In the genomic region with DNA sequence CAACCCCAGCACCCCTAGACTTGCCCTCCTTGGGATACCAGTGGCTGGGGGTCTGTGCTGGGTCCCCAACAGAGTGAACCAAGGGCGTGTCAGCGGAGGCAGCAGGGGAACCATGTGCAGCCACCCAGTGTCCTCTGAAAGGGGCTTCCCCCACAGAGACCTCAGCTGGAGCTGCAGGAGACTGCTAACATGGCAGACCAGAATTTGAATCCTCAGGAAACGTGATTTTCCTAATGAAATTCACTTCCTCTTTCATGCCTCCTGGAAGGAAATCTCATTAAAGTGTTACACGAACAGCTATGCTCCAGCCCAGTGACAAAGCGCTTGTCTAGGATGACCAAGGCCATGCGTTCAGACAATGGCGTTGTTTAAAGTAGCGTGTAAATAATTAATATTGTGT, we compare ENCODE assay signal across 27 mouse cellular contexts. TPM values are rescaled to one million over a fixed set of nuclear protein-coding genes. Genes with fewer than 3 reads are reported as not detected.
DNase-seq lines count a peak whose midpoint lies in the region; ATAC-seq and TF ChIP-seq lines count a peak whose summit lies in the region.
"Had no signal": no experiment of that assay in that cellular context is flagged by ENCODE, and none has a peak within 500 bp of the region (broad histone marks: within the 10 kb centered on the region; RNA-seq: fewer than 3 reads in every experiment).

No protein-coding gene starts in this region.

- no peaks in the 10 kb centered on the region for H3K9me3 ChIP-seq in lung, embryonic 15.5 days
- H3K9me3 ChIP-seq in CH12.LX (replicated peaks; ENCODE audit: low read length) (no peaks in the 10 kb centered on the region), MEL (replicated peaks; ENCODE audit: insufficient read depth, low read length) (no peaks in the 10 kb centered on the region)
- no peaks in the 10 kb centered on the region for H3K9me3 ChIP-seq in liver, embryonic 16.5 days (replicated peaks; ENCODE audit: control insufficient read depth, low read length)
- H3K9me3 ChIP-seq: embryonic facial prominence, embryonic 10.5 days; forebrain, embryonic 13.5 days; heart, embryonic 15.5 days; hindbrain, embryonic 13.5 days had no signal

- no peak for DNase-seq in lung, postnatal 36 days
- DNase-seq in CH12.LX (ENCODE audit: extremely low read depth) (peak; percentile 84), MEL (ENCODE audit: low read depth, low spot score) (no peak)
- DNase-seq in gastrocnemius, adult 2 months, result no peak
- DNase-seq in B cell, adult 2 months, result no peak
- DNase-seq: adrenal gland, postnatal 14 days; cerebellum, adult 18-20 months; cerebellum, adult 9-11 months; forebrain, postnatal 0 days; gastrocnemius, postnatal 10 days; heart, adult 2 months; heart, postnatal 14 days had no signal

- H3K9ac ChIP-seq in lung, embryonic 15.5 days, result no peak overlapping the region
- H3K9ac ChIP-seq in CH12.LX (ENCODE audit: insufficient read depth, low read depth) (peak overlapping the region; percentile 37; the same call in 1 of the 2 replicates), MEL (ENCODE audit: control insufficient read depth, low read depth, low read length, poor library complexity, severe bottlenecking) (no peak overlapping the region)
- H3K9ac ChIP-seq in liver, embryonic 16.5 days (ENCODE audit: low read depth, low read length), result no peak overlapping the region
- H3K9ac ChIP-seq: forebrain, embryonic 13.5 days; forebrain, postnatal 0 days; heart, embryonic 15.5 days; hindbrain, embryonic 13.5 days had no signal

- peak overlapping the region; percentile 67 for H3K27ac ChIP-seq in lung, embryonic 15.5 days
- peak overlapping the region; percentile 91 for H3K27ac ChIP-seq in CH12.LX (ENCODE audit: insufficient read depth, low read depth)
- peak overlapping the region; percentile 75 for H3K27ac ChIP-seq in MEL (ENCODE audit: control insufficient read depth, low read depth, low read length)
- H3K27ac ChIP-seq in liver, embryonic 16.5 days (ENCODE audit: low read length), result peak overlapping the region; percentile 56
- no peak overlapping the region for H3K27ac ChIP-seq in gastrocnemius, adult 2 months
- H3K27ac ChIP-seq: embryonic facial prominence, embryonic 10.5 days; forebrain, embryonic 13.5 days; heart, adult 2 months; heart, embryonic 15.5 days; hindbrain, embryonic 13.5 days had no signal

- TF ChIP-seq EP300 in CH12.LX (IDR thresholded peaks at IDR 0.05; ENCODE audit: low read length), result peak; percentile 89
- TF ChIP-seq EP300 in MEL (IDR thresholded peaks at IDR 0.05; ENCODE audit: low read depth in 1 of 2, low read length in 2 of 2), result no peak

- TF ChIP-seq RAD21 in CH12.LX (IDR thresholded peaks at IDR 0.05; ENCODE audit: low read depth, low read length) (no peak), MEL (IDR thresholded peaks at IDR 0.05; ENCODE audit: low read depth, low read length) (no peak)

- intact Hi-C loops in gastrocnemius, adult 2 months (cut with DNase I), result no loop called here

- peaks cover 27% of the 10 kb centered on the region for H3K36me3 ChIP-seq in lung, embryonic 15.5 days
- H3K36me3 ChIP-seq in CH12.LX (replicated peaks in 1 of 2; ENCODE audit: control insufficient read depth in 1 of 2, insufficient read depth in 1 of 2, low read length in 1 of 2) (peaks cover 14 to 23% of the 10 kb centered on the region in 2 experiments), MEL (ENCODE audit: control insufficient read depth in 1 of 2, insufficient read depth in 2 of 2, low read length in 2 of 2) (peaks cover 6 to 50% of the 10 kb centered on the region in 2 experiments)
- peaks cover 14% of the 10 kb centered on the region for H3K36me3 ChIP-seq in liver, embryonic 16.5 days (ENCODE audit: control insufficient read depth, insufficient read depth)

- H3K4me3 ChIP-seq in lung, embryonic 15.5 days, result no peak overlapping the region
- H3K4me3 ChIP-seq in CH12.LX (replicated peaks in 1 of 3; ENCODE audit: low read depth in 2 of 3, low read length in 2 of 3, poor library complexity in 1 of 3) (no peak overlapping the region), MEL (ENCODE audit: control insufficient read depth in 1 of 2, insufficient read depth in 1 of 2, low read depth in 2 of 2, low read length in 2 of 2) (no peak overlapping the region)
- no peak overlapping the region for H3K4me3 ChIP-seq in liver, embryonic 16.5 days (ENCODE audit: low read depth, low read length)
- no peak overlapping the region for H3K4me3 ChIP-seq in gastrocnemius, adult 2 months
- H3K4me3 ChIP-seq: embryonic facial prominence, embryonic 10.5 days; forebrain, embryonic 13.5 days; heart, adult 2 months; heart, embryonic 15.5 days; hindbrain, embryonic 13.5 days had no signal

- H3K79me2 ChIP-seq in CH12.LX (replicated peaks; ENCODE audit: control insufficient read depth, extremely low read depth, insufficient read depth, poor library complexity, severe bottlenecking), result no peaks in the 10 kb centered on the region
- no peaks in the 10 kb centered on the region for H3K79me2 ChIP-seq in MEL (ENCODE audit: control insufficient read depth, insufficient read depth, low read length, poor library complexity)

- H3K4me2 ChIP-seq in lung, embryonic 15.5 days, result no peak overlapping the region
- peak overlapping the region; percentile 84 for H3K4me2 ChIP-seq in CH12.LX (ENCODE audit: insufficient read depth, low read depth, poor library complexity, severe bottlenecking)
- no peak overlapping the region for H3K4me2 ChIP-seq in liver, embryonic 16.5 days (ENCODE audit: low read depth, low read length)
- H3K4me2 ChIP-seq: forebrain, embryonic 13.5 days; heart, embryonic 11.5 days; heart, embryonic 15.5 days; hindbrain, embryonic 13.5 days had no signal

- no peak for ATAC-seq in lung, embryonic 15.5 days (ENCODE audit: borderline replicate concordance, extremely low read depth, low FRiP score, low TSS enrichment)
- ATAC-seq in liver, embryonic 16.5 days (ENCODE audit: low read depth), result no peak
- ATAC-seq in frontal cortex, adult (ENCODE audit: low TSS enrichment), result no peak
- ATAC-seq: activated CD4-positive, CD25-positive, alpha-beta regulatory T cell, adult 4 months; CD4-positive, CD25-positive, alpha-beta regulatory T cell, adult 4 months; forebrain, embryonic 13.5 days; forebrain, postnatal 0 days; Patski had no signal

- dilution Hi-C loops in CH12.LX (cut with MboI; ENCODE audit: extremely low pct_ligation_motif_present, extremely low pct_unique_long_range_greater_than_20kb, low sequenced_read_pairs), result no loop called here

- H3K4me1 ChIP-seq in lung, embryonic 15.5 days, result 0 out of 2 replicates have a peak, but pooled peaks cover 4% of the 10 kb centered on the region
- H3K4me1 ChIP-seq in CH12.LX (ENCODE audit: control insufficient read depth in 1 of 2, insufficient read depth in 2 of 2), result peaks cover 32 to 76% of the 10 kb centered on the region in 2 experiments
- H3K4me1 ChIP-seq in MEL (ENCODE audit: control insufficient read depth in 1 of 2, insufficient read depth in 2 of 2, low read length in 2 of 2), result peaks cover 29 to 49% of the 10 kb centered on the region in 2 experiments
- peaks cover 4% of the 10 kb centered on the region; the same call in 1 of the 2 replicates for H3K4me1 ChIP-seq in liver, embryonic 16.5 days (ENCODE audit: control insufficient read depth, low read depth, low read length)
- H3K4me1 ChIP-seq: forebrain, embryonic 13.5 days; heart, embryonic 15.5 days; hindbrain, embryonic 13.5 days had no signal

- TF ChIP-seq POLR2A in CH12.LX (IDR thresholded peaks at IDR 0.05; ENCODE audit: low read depth, low read length) (no peak), MEL (IDR thresholded peaks at IDR 0.05; ENCODE audit: control insufficient read depth in 1 of 2, insufficient read depth in 1 of 2, low read depth in 1 of 2, low read length in 2 of 2, poor library complexity in 1 of 2) (no peak)

- H3K27me3 ChIP-seq in lung, embryonic 15.5 days, result no peaks in the 10 kb centered on the region
- H3K27me3 ChIP-seq in CH12.LX (replicated peaks), result no peaks in the 10 kb centered on the region
- H3K27me3 ChIP-seq in MEL (ENCODE audit: control insufficient read depth in 1 of 2, insufficient read depth in 2 of 2, low read length in 2 of 2), result no peaks in the 10 kb centered on the region
- H3K27me3 ChIP-seq in liver, embryonic 16.5 days (ENCODE audit: control insufficient read depth, insufficient read depth, low read depth, low read length), result no peaks in the 10 kb centered on the region; the same call in 1 of the 2 replicates
- H3K27me3 ChIP-seq: forebrain, embryonic 13.5 days; heart, embryonic 15.5 days; hindbrain, embryonic 13.5 days; Patski had no signal

- in situ Hi-C loops in CH12.LX (cut with MboI; ENCODE audit: low pct_ligation_motif_present, low pct_unique_long_range_greater_than_20kb, low sequenced_read_pairs), result loop anchor here (5.0 kb wide), 1 partner anchor 145 kb away; no protein-coding TSS in a partner anchor

- WGBS in lung, embryonic 15.5 days, result 57% methylated on average over 8 of the region's 8 CpGs
- WGBS in liver, embryonic 16.5 days (ENCODE audit: insufficient replicate concordance), result 73% methylated on average over 8 of the region's 8 CpGs

- TF ChIP-seq CTCF in CH12.LX (conservative IDR thresholded peaks at IDR 0.05 in 1 of 2, IDR thresholded peaks at IDR 0.05 in 1 of 2; ENCODE audit: low read depth in 2 of 2, low read length in 2 of 2) (no peak), MEL (IDR thresholded peaks at IDR 0.05 in 2 of 3, conservative IDR thresholded peaks at IDR 0.05 in 1 of 3; ENCODE audit: control insufficient read depth in 1 of 3, insufficient read depth in 1 of 3, low read depth in 2 of 3, low read length in 3 of 3, poor library complexity in 1 of 3, severe bottlenecking in 1 of 3) (no peak)
- no peak for TF ChIP-seq CTCF in gastrocnemius, adult 2 months (IDR thresholded peaks at IDR 0.05)

RNA-seq across cellular contexts. Expression of a gene that starts 10.7 kb away (rescaled TPM):
- 9.3 and 11.4 TPM in 2 replicates for polyA plus RNA-seq in lung, embryonic 15.5 days (2015; fragmentation: Nextera tagmentation; extraction: Ambion mirVana)
- total RNA-seq in CH12.LX (2012; rRNA removed) (38.7 and 50.4 TPM in 2 replicates), CH12.LX (2014; rRNA removed) (33.0 and 44.7 TPM in 2 replicates), MEL (2012; rRNA removed) (1.5 and 2.4 TPM in 2 replicates)
- polyA plus RNA-seq in CH12.LX (2012; ENCODE audit: insufficient read length, low read depth) (42.5 and 48.1 TPM in 2 replicates), MEL (2012; ENCODE audit: insufficient read depth in 1 of 2, insufficient read length in 2 of 2, low read depth in 1 of 2, low replicate concordance in 2 of 2, missing spikeins in 1 of 2) (1 to 10 TPM in 1 of 2 experiments, not detected in 1; 2.4 TPM)
- polyA plus RNA-seq in liver, embryonic 16.5 days (2015; fragmentation: Nextera tagmentation; extraction: Ambion mirVana), result 1.5 and 2.4 TPM in 2 replicates
- total RNA-seq in gastrocnemius, adult 2 months (2021), result under 1 TPM in 1 of 2 experiments, not detected in 1; 0.38 TPM
- total RNA-seq: heart, postnatal 14 days; hematopoietic stem cell, adult 5-6 weeks had no signal
- polyA plus RNA-seq: activated CD4-positive, CD25-positive, alpha-beta regulatory T cell, adult 4 months; CD4-positive, CD25-positive, alpha-beta regulatory T cell, adult 4 months had no signal

RNA-seq across cellular contexts. Expression of a gene that starts 24.1 kb away (rescaled TPM):
- polyA plus RNA-seq in lung, embryonic 15.5 days (2015; fragmentation: Nextera tagmentation; extraction: Ambion mirVana), result 28.5 and 29.4 TPM in 2 replicates
- total RNA-seq in CH12.LX (2012; rRNA removed) (17.4 and 17.9 TPM in 2 replicates), CH12.LX (2014; rRNA removed) (24.9 and 27.1 TPM in 2 replicates), MEL (2012; rRNA removed) (33.4 and 41.9 TPM in 2 replicates)
- polyA plus RNA-seq in CH12.LX (2012; ENCODE audit: insufficient read length, low read depth) (16.0 and 20.0 TPM in 2 replicates), MEL (2012; ENCODE audit: insufficient read depth in 1 of 2, insufficient read length in 2 of 2, low read depth in 1 of 2, low replicate concordance in 2 of 2, missing spikeins in 1 of 2) (10 to 100 TPM in 1 of 2 experiments, not detected in 1; 24.2 TPM)
- polyA plus RNA-seq in liver, embryonic 16.5 days (2015; fragmentation: Nextera tagmentation; extraction: Ambion mirVana), result 12.7 and 13.5 TPM in 2 replicates
- total RNA-seq in gastrocnemius, adult 2 months (2021), result under 1 TPM; 0.05 to 0.08 TPM

RNA-seq across cellular contexts. Expression of a gene that starts 24.2 kb away (rescaled TPM):
- 13.1 and 14.7 TPM in 2 replicates for polyA plus RNA-seq in lung, embryonic 15.5 days (2015; fragmentation: Nextera tagmentation; extraction: Ambion mirVana)
- total RNA-seq in CH12.LX (2012; rRNA removed) (12.9 TPM in 2 replicates), CH12.LX (2014; rRNA removed) (17.2 and 17.3 TPM in 2 replicates), MEL (2012; rRNA removed) (14.5 and 16.7 TPM in 2 replicates)
- polyA plus RNA-seq in CH12.LX (2012; ENCODE audit: insufficient read length, low read depth) (11.3 and 12.7 TPM in 2 replicates), MEL (2012; ENCODE audit: insufficient read depth in 1 of 2, insufficient read length in 2 of 2, low read depth in 1 of 2, low replicate concordance in 2 of 2, missing spikeins in 1 of 2) (10 to 100 TPM in 1 of 2 experiments, not detected in 1; 19.0 TPM)
- polyA plus RNA-seq in liver, embryonic 16.5 days (2015; fragmentation: Nextera tagmentation; extraction: Ambion mirVana), result 5.9 and 6.4 TPM in 2 replicates
- total RNA-seq in gastrocnemius, adult 2 months (2021), result 10 to 100 TPM; 14.4 to 15.2 TPM

RNA-seq across cellular contexts. Expression of a gene that starts 50.5 kb away (rescaled TPM):
- polyA plus RNA-seq in lung, embryonic 15.5 days (2015; fragmentation: Nextera tagmentation; extraction: Ambion mirVana), result not detected in 2 replicates
- not detected in 2 replicates for total RNA-seq in CH12.LX (2012; rRNA removed)
- total RNA-seq in CH12.LX (2014; rRNA removed), result not detected in 2 replicates
- 0.76 TPM in 1 of 2 replicates, not detected in the other for polyA plus RNA-seq in CH12.LX (2012; ENCODE audit: insufficient read length, low read depth)
- total RNA-seq in MEL (2012; rRNA removed), result not detected in 2 replicates
- polyA plus RNA-seq in MEL (2012; ENCODE audit: insufficient read depth in 1 of 2, insufficient read length in 2 of 2, low read depth in 1 of 2, low replicate concordance in 2 of 2, missing spikeins in 1 of 2), result under 1 TPM in 1 of 2 experiments, not detected in 1; 0.75 TPM
- polyA plus RNA-seq in liver, embryonic 16.5 days (2015; fragmentation: Nextera tagmentation; extraction: Ambion mirVana), result not detected in 2 replicates
- not detected for total RNA-seq in gastrocnemius, adult 2 months (2021)
- total RNA-seq: adrenal gland, adult 18-20 months; adrenal gland, postnatal 14 days; forebrain, postnatal 0 days; gastrocnemius, postnatal 10 days; gastrocnemius, postnatal 4 days; heart, adult 2 months; heart, postnatal 14 days; hematopoietic stem cell, adult 5-6 weeks had no signal
- polyA plus RNA-seq: activated CD4-positive, CD25-positive, alpha-beta regulatory T cell, adult 4 months; CD4-positive, CD25-positive, alpha-beta regulatory T cell, adult 4 months; embryonic facial prominence, embryonic 10.5 days; embryonic facial prominence, embryonic 14.5 days; forebrain, embryonic 13.5 days; forebrain, postnatal 0 days; heart, adult 2 months; heart, embryonic 15.5 days; hindbrain, embryonic 13.5 days; Patski had no signal
